18 mouse cellular contexts compared by ENCODE assay signal in the genomic region with DNA sequence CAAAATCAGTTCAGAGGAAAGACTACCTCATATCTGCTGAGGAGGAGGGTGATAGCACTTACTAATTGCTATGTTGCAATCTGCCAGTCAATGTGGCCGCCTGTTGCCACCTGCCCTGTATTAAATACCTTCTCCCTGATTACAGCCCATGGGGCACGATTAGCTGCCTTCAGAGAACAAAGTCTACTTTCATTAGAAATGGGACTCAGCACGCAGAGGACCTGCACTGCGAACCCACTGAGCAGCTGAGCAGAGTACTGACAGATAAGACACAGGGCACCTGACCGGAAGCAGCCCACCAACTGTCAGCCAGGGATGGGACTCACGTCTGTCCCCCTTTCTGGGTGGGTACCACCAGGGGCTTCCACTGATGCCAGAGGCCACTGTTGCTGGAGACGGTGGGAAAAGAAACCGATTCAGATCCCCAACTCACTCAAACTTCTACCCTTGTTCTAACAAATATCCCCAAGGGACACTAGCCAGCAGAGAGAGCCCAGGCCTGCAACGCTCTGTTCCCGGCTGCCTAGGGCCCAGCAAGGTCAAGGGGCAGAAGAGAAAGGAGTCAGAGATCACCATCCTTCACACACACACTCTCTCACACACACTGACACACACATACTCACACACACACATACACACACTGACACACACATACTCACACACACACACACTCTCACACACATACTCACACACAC. TPM values are rescaled to one million over a fixed set of nuclear protein-coding genes. Genes with fewer than 3 reads are reported as not detected.
A peak's percentile ranks its signal among the peaks of the same experiment; 100 is the strongest.
DNase-seq lines count a peak whose midpoint lies in the region; ATAC-seq and TF ChIP-seq lines count a peak whose summit lies in the region.
"Had no signal": no experiment of that assay in that cellular context is flagged by ENCODE, and none has a peak within 500 bp of the region (broad histone marks: within the 10 kb centered on the region; RNA-seq: fewer than 3 reads in every experiment).

No protein-coding gene starts in this region.

- ATAC-seq in forebrain, embryonic 12.5 days (ENCODE audit: low FRiP score), result no peak
- no peak for ATAC-seq in forebrain, embryonic 16.5 days
- no peak for ATAC-seq in lung, postnatal 0 days
- ATAC-seq in intestine, embryonic 16.5 days, result peak; percentile 81

- WGBS in forebrain, embryonic 12.5 days, result 84% methylated on average over 10 of the region's 10 CpGs
- 85% methylated on average over 10 of the region's 10 CpGs for WGBS in forebrain, embryonic 16.5 days
- WGBS in lung, postnatal 0 days, result 67% methylated on average over 10 of the region's 10 CpGs
- 60% methylated on average over 10 of the region's 10 CpGs for WGBS in intestine, embryonic 16.5 days

- H3K27ac ChIP-seq in forebrain, embryonic 12.5 days, result 0 out of 2 replicates have a peak overlapping the region, but pooled peaks have one; percentile 13
- H3K27ac ChIP-seq in forebrain, embryonic 16.5 days (ENCODE audit: low read length), result no peak overlapping the region
- peak overlapping the region; percentile 79 for H3K27ac ChIP-seq in lung, postnatal 0 days (ENCODE audit: low read length)
- peak overlapping the region; percentile 80 for H3K27ac ChIP-seq in intestine, embryonic 16.5 days (ENCODE audit: low read length)
- H3K27ac ChIP-seq: hindbrain, embryonic 15.5 days; midbrain, embryonic 10.5 days had no signal

- no peak overlapping the region for H3K4me3 ChIP-seq in forebrain, embryonic 12.5 days (replicated peaks)
- no peak overlapping the region for H3K4me3 ChIP-seq in forebrain, embryonic 16.5 days (replicated peaks; ENCODE audit: low read length)
- no peak overlapping the region for H3K4me3 ChIP-seq in lung, postnatal 0 days (ENCODE audit: low read depth, low read length)
- H3K4me3 ChIP-seq in intestine, embryonic 16.5 days (ENCODE audit: low read length), result no peak overlapping the region
- H3K4me3 ChIP-seq: hindbrain, embryonic 15.5 days; midbrain, embryonic 10.5 days had no signal

- H3K4me1 ChIP-seq in forebrain, embryonic 12.5 days, result no peaks in the 10 kb centered on the region
- 0 out of 2 replicates have a peak, but pooled peaks cover 2% of the 10 kb centered on the region for H3K4me1 ChIP-seq in forebrain, embryonic 16.5 days (replicated peaks; ENCODE audit: control insufficient read depth, insufficient read depth, low read length)
- no peaks in the 10 kb centered on the region for H3K4me1 ChIP-seq in lung, postnatal 0 days (ENCODE audit: insufficient read depth, low read depth, low read length)
- H3K4me1 ChIP-seq in intestine, embryonic 16.5 days (ENCODE audit: control insufficient read depth, insufficient read depth, low read length), result peaks cover 44% of the 10 kb centered on the region
- H3K4me1 ChIP-seq: hindbrain, embryonic 15.5 days had no signal

- TF ChIP-seq CTCF in lung, postnatal 0 days (IDR thresholded peaks at IDR 0.05), result no peak

- peaks cover 70% of the 10 kb centered on the region for H3K36me3 ChIP-seq in forebrain, embryonic 12.5 days (replicated peaks)
- peaks cover 3% of the 10 kb centered on the region; the same call in 1 of the 2 replicates for H3K36me3 ChIP-seq in forebrain, embryonic 16.5 days (ENCODE audit: control insufficient read depth, insufficient read depth)
- H3K36me3 ChIP-seq in lung, postnatal 0 days (ENCODE audit: insufficient read depth, low read length), result peaks cover 13% of the 10 kb centered on the region; the same call in 1 of the 2 replicates
- peaks cover 19% of the 10 kb centered on the region for H3K36me3 ChIP-seq in intestine, embryonic 16.5 days (ENCODE audit: control insufficient read depth, insufficient read depth, low read length)

- no peak overlapping the region for H3K9ac ChIP-seq in forebrain, embryonic 12.5 days
- no peak overlapping the region for H3K9ac ChIP-seq in forebrain, embryonic 16.5 days (replicated peaks; ENCODE audit: low read depth, low read length)
- H3K9ac ChIP-seq in lung, postnatal 0 days (replicated peaks; ENCODE audit: low read depth), result no peak overlapping the region
- no peak overlapping the region for H3K9ac ChIP-seq in intestine, embryonic 16.5 days (ENCODE audit: low read depth, low read length)
- H3K9ac ChIP-seq: hindbrain, embryonic 15.5 days had no signal

- no peak for DNase-seq in lung, postnatal 0 days (ENCODE audit: low spot score)
- no peak for DNase-seq in lung, postnatal 14 days
- DNase-seq in yolk sac, embryonic 10.5 days (ENCODE audit: low spot score), result peak; percentile 53
- DNase-seq in gastrocnemius, postnatal 10 days, result no peak
- no peak for DNase-seq in kidney, postnatal 36 days
- DNase-seq: cerebellum, adult 18-20 months; gastrocnemius, postnatal 25 days; kidney, adult 8-10 months; layer of hippocampus, postnatal 36 days; left cerebral cortex, postnatal 4 days; lung, postnatal 36 days; right cerebral cortex, postnatal 14 days; thymus, adult 2 months had no signal

- TF ChIP-seq EP300 in lung, postnatal 0 days (IDR thresholded peaks at IDR 0.05), result no peak

- no peak overlapping the region for H3K4me2 ChIP-seq in forebrain, embryonic 12.5 days
- no peak overlapping the region for H3K4me2 ChIP-seq in forebrain, embryonic 16.5 days (ENCODE audit: low read length)
- H3K4me2 ChIP-seq in lung, postnatal 0 days (replicated peaks; ENCODE audit: low read depth, low read length), result no peak overlapping the region
- no peak overlapping the region for H3K4me2 ChIP-seq in intestine, embryonic 16.5 days (ENCODE audit: low read depth, low read length)
- H3K4me2 ChIP-seq: hindbrain, embryonic 15.5 days had no signal

- no peaks in the 10 kb centered on the region for H3K9me3 ChIP-seq in forebrain, embryonic 12.5 days
- H3K9me3 ChIP-seq in forebrain, embryonic 16.5 days (ENCODE audit: control insufficient read depth, low read length), result no peaks in the 10 kb centered on the region
- no peaks in the 10 kb centered on the region for H3K9me3 ChIP-seq in lung, postnatal 0 days (ENCODE audit: low read length)
- no peaks in the 10 kb centered on the region for H3K9me3 ChIP-seq in intestine, embryonic 16.5 days (ENCODE audit: control insufficient read depth, low read length)
- H3K9me3 ChIP-seq: hindbrain, embryonic 15.5 days; midbrain, embryonic 10.5 days had no signal

- H3K27me3 ChIP-seq in forebrain, embryonic 12.5 days, result no peaks in the 10 kb centered on the region
- no peaks in the 10 kb centered on the region for H3K27me3 ChIP-seq in forebrain, embryonic 16.5 days (replicated peaks; ENCODE audit: control insufficient read depth, insufficient read depth, low read length)
- H3K27me3 ChIP-seq in lung, postnatal 0 days (replicated peaks; ENCODE audit: insufficient read depth, low read length), result no peaks in the 10 kb centered on the region
- H3K27me3 ChIP-seq in intestine, embryonic 16.5 days (replicated peaks; ENCODE audit: control insufficient read depth, insufficient read depth, low read length), result no peaks in the 10 kb centered on the region
- H3K27me3 ChIP-seq: hindbrain, embryonic 15.5 days had no signal

RNA-seq across cellular contexts. Expression of gene Tjap1, which starts 14.7 kb away (rescaled TPM):
- polyA plus RNA-seq in forebrain, embryonic 12.5 days (2016; fragmentation: Nextera tagmentation; extraction: Ambion mirVana), result 56.0 and 58.4 TPM in 2 replicates
- polyA plus RNA-seq in forebrain, embryonic 16.5 days (2015; fragmentation: Nextera tagmentation; extraction: Ambion mirVana), result 31.4 and 35.5 TPM in 2 replicates
- 21.0 and 22.8 TPM in 2 replicates for polyA plus RNA-seq in lung, postnatal 0 days (2015; fragmentation: Nextera tagmentation; extraction: Ambion mirVana)
- polyA plus RNA-seq in intestine, embryonic 16.5 days (2015; fragmentation: Nextera tagmentation; extraction: Ambion mirVana), result 27.0 and 29.6 TPM in 2 replicates
- total RNA-seq in gastrocnemius, postnatal 10 days (2021), result 10 to 100 TPM; 42.3 to 64.0 TPM

RNA-seq across cellular contexts. Expression of gene Lrrc73, which starts 14.8 kb away (rescaled TPM):
- 3.0 and 3.2 TPM in 2 replicates for polyA plus RNA-seq in forebrain, embryonic 12.5 days (2016; fragmentation: Nextera tagmentation; extraction: Ambion mirVana)
- polyA plus RNA-seq in forebrain, embryonic 16.5 days (2015; fragmentation: Nextera tagmentation; extraction: Ambion mirVana), result 9.6 and 12.6 TPM in 2 replicates
- 3.7 and 5.2 TPM in 2 replicates for polyA plus RNA-seq in lung, postnatal 0 days (2015; fragmentation: Nextera tagmentation; extraction: Ambion mirVana)
- polyA plus RNA-seq in intestine, embryonic 16.5 days (2015; fragmentation: Nextera tagmentation; extraction: Ambion mirVana), result 0.43 and 0.75 TPM in 2 replicates
- total RNA-seq in gastrocnemius, postnatal 10 days (2021), result under 1 TPM; 0.54 to 0.79 TPM

RNA-seq across cellular contexts. Expression of gene Yipf3, which starts 20.3 kb away (rescaled TPM):
- 58.9 and 61.6 TPM in 2 replicates for polyA plus RNA-seq in forebrain, embryonic 12.5 days (2016; fragmentation: Nextera tagmentation; extraction: Ambion mirVana)
- polyA plus RNA-seq in forebrain, embryonic 16.5 days (2015; fragmentation: Nextera tagmentation; extraction: Ambion mirVana), result 88.5 and 91.6 TPM in 2 replicates
- polyA plus RNA-seq in lung, postnatal 0 days (2015; fragmentation: Nextera tagmentation; extraction: Ambion mirVana), result 185 and 199 TPM in 2 replicates
- 122 and 123 TPM in 2 replicates for polyA plus RNA-seq in intestine, embryonic 16.5 days (2015; fragmentation: Nextera tagmentation; extraction: Ambion mirVana)
- total RNA-seq in gastrocnemius, postnatal 10 days (2021), result 10 to 100 TPM; 53.6 to 66.6 TPM

RNA-seq across cellular contexts. Expression of gene Polr1c, which starts 20.3 kb away (rescaled TPM):
- polyA plus RNA-seq in forebrain, embryonic 12.5 days (2016; fragmentation: Nextera tagmentation; extraction: Ambion mirVana), result 96.2 and 102 TPM in 2 replicates
- polyA plus RNA-seq in forebrain, embryonic 16.5 days (2015; fragmentation: Nextera tagmentation; extraction: Ambion mirVana), result 87.7 and 88.1 TPM in 2 replicates
- polyA plus RNA-seq in lung, postnatal 0 days (2015; fragmentation: Nextera tagmentation; extraction: Ambion mirVana), result 82.0 and 89.9 TPM in 2 replicates
- polyA plus RNA-seq in intestine, embryonic 16.5 days (2015; fragmentation: Nextera tagmentation; extraction: Ambion mirVana), result 64.5 and 69.5 TPM in 2 replicates
- total RNA-seq in gastrocnemius, postnatal 10 days (2021), result 10 to 100 TPM; 18.5 to 21.8 TPM

RNA-seq across cellular contexts. Expression of gene Dlk2, which starts 29.0 kb away (rescaled TPM):
- 1.5 and 2.0 TPM in 2 replicates for polyA plus RNA-seq in forebrain, embryonic 12.5 days (2016; fragmentation: Nextera tagmentation; extraction: Ambion mirVana)
- polyA plus RNA-seq in forebrain, embryonic 16.5 days (2015; fragmentation: Nextera tagmentation; extraction: Ambion mirVana), result 8.6 and 13.0 TPM in 2 replicates
- 1.3 TPM in 2 replicates for polyA plus RNA-seq in lung, postnatal 0 days (2015; fragmentation: Nextera tagmentation; extraction: Ambion mirVana)
- polyA plus RNA-seq in intestine, embryonic 16.5 days (2015; fragmentation: Nextera tagmentation; extraction: Ambion mirVana), result 0.54 and 0.69 TPM in 2 replicates
- under 1 TPM; 0.35 to 0.79 TPM for total RNA-seq in gastrocnemius, postnatal 10 days (2021)
